Mouse (Mus musculus) left cerebral cortex, adult 2 months (tissue): ENCODE results near the gene Gpd2. TPM values are rescaled to one million over a fixed set of nuclear protein-coding genes. Genes with fewer than 3 reads are reported as not detected.
A peak's percentile ranks its signal among the peaks of the same experiment; 100 is the strongest.

ENCODE experiments used
- DNase-seq, 2 experiments: peaks; one replicate each; pipeline ENCODE4 v3.0.0; 2021 to 2022; ENCODE audit warnings: low spot score in 2 of 2, mixed read lengths in 1 of 2; ENCODE audit errors: extremely low spot score in 1 of 2
- H3K27ac ChIP-seq: fragments of 200-600 bp; 2 replicates; pipeline ENCODE4 v1.8.1; 2022
- H3K4me3 ChIP-seq: fragments of 200-600 bp; 2 replicates; pipeline ENCODE4 v1.8.1; 2022
- CTCF ChIP-seq: fragments of 200-600 bp; IDR thresholded peaks from 2 replicates; pipeline ENCODE4 v1.8.1; 2022; ENCODE audit warnings: antibody characterized with exemption, mild to moderate bottlenecking, moderate library complexity
- intact Hi-C: fragments of 180-260 bp; cut with DNase I; formaldehyde crosslinking; loops from one replicate; pipeline ENCODE4 v1.15.1; 2025
- long read RNA-seq, 2 experiments: library from polyadenylated mRNA; stranded (forward); transcript quantifications; one replicate each; pipeline ENCODE4 v2.0.0; 2021; ENCODE audit warnings: borderline mapping rate in 2 of 2
- total RNA-seq, 2 experiments: library from RNA; stranded (reverse); gene quantifications; 2 replicates each; pipeline ENCODE4 v1.2.3; 2021

The Gpd2 gene
- total RNA-seq: 10 to 100 TPM; 92.8 to 98.0 TPM
- long read RNA-seq, experiment 1, full-length matches to known transcripts: 68 of 83 reads
- long read RNA-seq, experiment 1, partial matches to known transcripts: 11 of 83 reads
- long read RNA-seq, experiment 1, other reads (novel, unspliced or antisense): 4 of 83 reads
- long read RNA-seq, experiment 2, full-length matches to known transcripts: 67 of 78 reads
- long read RNA-seq, experiment 2, partial matches to known transcripts: 2 of 78 reads
- long read RNA-seq, experiment 2, other reads (novel, unspliced or antisense): 9 of 78 reads

DNA sequence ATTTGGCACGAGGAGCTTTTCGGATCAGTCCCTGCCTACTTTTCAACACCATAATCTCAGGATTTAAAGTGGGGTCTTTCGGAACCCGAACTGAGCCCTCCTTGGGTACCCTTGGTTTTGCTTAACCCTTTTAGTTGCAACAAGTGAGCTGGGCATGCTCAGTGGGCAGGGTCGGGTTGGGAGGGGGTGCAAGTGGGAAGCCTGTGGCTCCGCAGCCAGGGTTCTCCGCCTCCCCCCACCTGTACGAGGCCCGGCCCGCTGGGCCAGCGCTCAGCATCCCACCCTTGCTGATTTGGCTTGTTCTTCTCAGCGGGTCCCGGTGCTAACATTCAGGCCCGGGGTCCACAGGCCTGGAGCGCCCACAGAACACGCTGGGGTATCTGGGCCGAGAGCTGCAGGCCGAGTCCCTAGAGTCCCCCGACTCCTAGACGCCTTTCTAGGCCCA is at the start of gene Gpd2:
Gene Gpd2, plus strand, starts transcription at position 161 of the 445 bp plus-strand sequence.
- Histone ChIP-seq H3K27ac (peak within 1 kb of the TSS; percentile 97), H3K4me3 (peak within 1 kb of the TSS; percentile 67)
- intact Hi-C loops: no loop called here
- peak in 1 of 2 experiments; percentile 42 for DNase-seq
- no peak for TF ChIP-seq CTCF

DNA sequence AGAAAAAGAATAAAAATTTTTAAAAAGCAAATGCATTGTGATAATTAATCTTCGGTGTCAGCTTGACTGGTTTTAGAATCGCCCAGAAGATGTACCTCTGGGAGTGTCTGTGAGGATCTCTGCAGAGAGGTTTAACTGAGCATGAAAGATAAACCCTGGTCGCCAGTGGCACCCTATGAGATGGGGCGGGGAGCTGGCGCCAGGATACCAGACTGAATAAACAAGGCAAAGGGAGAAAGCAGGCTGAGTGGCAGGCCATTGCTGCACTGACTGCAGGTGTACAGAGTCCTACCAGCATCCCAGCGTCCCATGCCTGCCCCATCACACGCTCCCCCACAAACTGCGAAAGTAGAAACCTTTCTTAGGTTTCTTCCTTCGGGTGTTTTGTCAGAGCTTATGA is 49.2 kb upstream of the Gpd2 start:
- intact Hi-C loops: no loop called here
- DNase-seq: no peak
- no peak overlapping the region for H3K4me3 ChIP-seq
- no peak overlapping the region for H3K27ac ChIP-seq
- TF ChIP-seq CTCF: no peak

DNA sequence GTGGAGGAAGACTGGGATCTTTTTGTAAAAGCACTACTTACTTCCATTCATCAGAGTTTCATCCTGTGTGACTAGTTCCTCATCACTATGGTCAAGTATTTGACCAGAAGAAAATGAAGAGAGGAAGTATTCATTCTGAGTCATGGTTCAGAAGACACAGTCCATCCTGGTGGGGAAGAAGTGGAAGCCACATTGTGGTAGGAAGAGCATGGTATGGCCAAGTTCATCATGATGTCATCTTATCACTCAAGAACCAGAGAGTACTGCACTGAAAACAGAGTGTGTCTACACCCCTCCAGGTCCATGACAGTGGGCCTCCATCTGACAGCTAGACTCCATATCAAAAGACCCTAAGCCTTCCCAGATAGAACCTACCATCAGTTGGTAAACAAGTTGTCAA is 46.6 kb upstream of the Gpd2 start:
- no peak for DNase-seq
- intact Hi-C loops: no loop called here
- H3K4me3 ChIP-seq: no peak overlapping the region
- no peak overlapping the region for H3K27ac ChIP-seq
- TF ChIP-seq CTCF: no peak

- DNase-seq: no peak
Measured at GRCm38 (mm10) chr2:57199046-57199445, 38.4 kb upstream of the Gpd2 start.

GRCm38 (mm10) chr2:57208472-57209083 is 28.9 kb upstream of the Gpd2 start:
- no peak overlapping the region for H3K27ac ChIP-seq
- no peak overlapping the region for H3K4me3 ChIP-seq
- DNase-seq: no peak
- intact Hi-C loops: no loop called here
- no peak for TF ChIP-seq CTCF

More at GRCm38 (mm10) chr2:57199046-57199445, 38.4 kb upstream of the Gpd2 start:
- intact Hi-C loops: no loop called here
- TF ChIP-seq CTCF: no peak
- Histone ChIP-seq H3K4me3 (no peak overlapping the region), H3K27ac (no peak overlapping the region)

GRCm38 (mm10) chr2:57211049-57212001 is 26.1 kb upstream of the Gpd2 start:
- intact Hi-C loops: no loop called here
- H3K4me3 ChIP-seq: no peak overlapping the region
- no peak for DNase-seq
- TF ChIP-seq CTCF: no peak
- no peak overlapping the region for H3K27ac ChIP-seq

DNA sequence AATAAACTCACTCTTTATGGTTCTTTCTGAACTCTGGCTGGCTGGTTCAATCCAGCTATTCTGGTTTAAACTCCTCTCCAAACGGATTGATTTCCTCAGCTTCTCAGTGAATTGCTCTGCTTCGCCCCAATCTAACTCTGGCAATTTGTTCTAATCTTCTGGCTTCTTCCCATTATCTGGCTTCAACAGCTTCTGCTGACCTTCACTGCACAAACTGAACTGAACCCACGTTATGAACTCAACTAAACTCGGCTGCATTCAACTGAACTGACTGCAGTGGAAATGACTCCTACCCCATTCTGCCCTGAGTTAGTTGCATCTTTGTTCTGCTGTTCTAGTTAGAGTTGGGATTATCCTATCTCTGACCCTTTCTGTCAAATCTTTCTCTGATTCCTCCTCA is 24.1 kb upstream of the Gpd2 start:
- no peak for TF ChIP-seq CTCF
- Histone ChIP-seq H3K4me3 (no peak overlapping the region), H3K27ac (no peak overlapping the region)
- DNase-seq: no peak
- intact Hi-C loops: no loop called here

GRCm38 (mm10) chr2:57223288-57224026 is 14.0 kb upstream of the Gpd2 start:
- DNase-seq: no peak
- intact Hi-C loops: no loop called here
- Histone ChIP-seq H3K27ac (no peak overlapping the region), H3K4me3 (no peak overlapping the region)
- TF ChIP-seq CTCF: no peak

DNA sequence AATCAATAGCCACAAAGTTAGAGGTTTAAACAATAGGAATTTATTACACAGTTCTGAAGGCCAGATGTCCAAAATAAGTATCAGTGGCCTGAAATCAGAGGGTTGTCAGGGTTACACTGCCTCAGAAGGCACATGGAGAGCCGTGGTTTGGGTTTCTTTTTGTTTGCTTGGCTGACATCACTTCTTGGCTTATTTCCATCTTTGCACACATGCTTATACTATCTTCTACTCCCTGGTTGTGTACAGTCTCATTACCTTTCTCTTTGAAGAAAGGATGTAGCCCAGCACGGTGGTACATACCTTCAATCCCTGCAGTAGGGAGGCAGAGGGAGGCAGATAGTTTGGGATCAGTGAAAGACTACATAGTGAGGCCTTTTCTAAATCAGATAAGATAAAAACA is 12.2 kb upstream of the Gpd2 start:
- DNase-seq: no peak
- intact Hi-C loops: no loop called here
- Histone ChIP-seq H3K27ac (no peak overlapping the region), H3K4me3 (no peak overlapping the region)
- no peak for TF ChIP-seq CTCF

- no peak overlapping the region for H3K4me3 ChIP-seq
- no peak overlapping the region for H3K27ac ChIP-seq
- TF ChIP-seq CTCF: no peak
- no peak for DNase-seq
- intact Hi-C loops: no loop called here
Measured at GRCm38 (mm10) chr2:57227425-57227824, 10.0 kb upstream of the Gpd2 start.

- no peak overlapping the region for H3K4me3 ChIP-seq
- TF ChIP-seq CTCF: no peak
- no peak for DNase-seq
- no peak overlapping the region for H3K27ac ChIP-seq
- intact Hi-C loops: no loop called here
Measured at GRCm38 (mm10) chr2:57229647-57230240, 7.7 kb upstream of the Gpd2 start.
